Mouse (Mus musculus) left cerebral cortex, adult 2 months (tissue): ENCODE data around the gene Hnrnpul1. TPM values are rescaled to one million over a fixed set of nuclear protein-coding genes. Genes with fewer than 3 reads are reported as not detected.

Source experiments
- DNase-seq, 2 experiments: peaks; one replicate each; pipeline ENCODE4 v3.0.0; 2021 to 2022; ENCODE audit warnings: low spot score in 2 of 2, mixed read lengths in 1 of 2; ENCODE audit errors: extremely low spot score in 1 of 2
- H3K27ac ChIP-seq: fragments of 200-600 bp; 2 replicates; pipeline ENCODE4 v1.8.1; 2022
- H3K4me3 ChIP-seq: fragments of 200-600 bp; 2 replicates; pipeline ENCODE4 v1.8.1; 2022
- CTCF ChIP-seq: fragments of 200-600 bp; IDR thresholded peaks from 2 replicates; pipeline ENCODE4 v1.8.1; 2022; ENCODE audit warnings: antibody characterized with exemption, mild to moderate bottlenecking, moderate library complexity
- intact Hi-C: fragments of 180-260 bp; cut with DNase I; formaldehyde crosslinking; loops from one replicate; pipeline ENCODE4 v1.15.1; 2025
- total RNA-seq, 2 experiments: library from RNA; stranded (reverse); gene quantifications; 2 replicates each; pipeline ENCODE4 v1.2.3; 2021

The Hnrnpul1 gene
- total RNA-seq, 2 experiments from 2014 or later = 96.5 to 101 TPM

GRCm38 (mm10) chr7:25768229-25768628 lies 13.7 kb upstream of the Hnrnpul1 start:
- Histone ChIP-seq H3K27ac (no peak overlapping the region), H3K4me3 (no peak overlapping the region)
- no peak for DNase-seq
- intact Hi-C loops = loop anchor here (10.0 kb wide), 1 partner anchor 1357 kb away; no protein-coding TSS in a partner anchor
- TF ChIP-seq CTCF = no peak

GRCm38 (mm10) chr7:25766108-25766507 lies 11.6 kb upstream of the Hnrnpul1 start:
- no peak for DNase-seq
- no peak for TF ChIP-seq CTCF

GRCm38 (mm10) chr7:25764221-25764620 lies 9.7 kb upstream of the Hnrnpul1 start:
- intact Hi-C loops = loop anchor here (10.0 kb wide), 1 partner anchor 1361 kb away; no protein-coding TSS in a partner anchor
- no peak for DNase-seq
- no peak for TF ChIP-seq CTCF
- no peak overlapping the region for H3K27ac ChIP-seq
- no peak overlapping the region for H3K4me3 ChIP-seq

More at GRCm38 (mm10) chr7:25766108-25766507, 11.6 kb upstream of the Hnrnpul1 start:
- intact Hi-C loops = loop anchor here (10.0 kb wide), 1 partner anchor 1359 kb away; no protein-coding TSS in a partner anchor
- Histone ChIP-seq H3K4me3 (no peak overlapping the region), H3K27ac (no peak overlapping the region)

GRCm38 (mm10) chr7:25763678-25764077 lies 9.1 kb upstream of the Hnrnpul1 start:
- intact Hi-C loops = loop anchor here (10.0 kb wide), 1 partner anchor 1361 kb away; no protein-coding TSS in a partner anchor
- no peak for TF ChIP-seq CTCF
- H3K4me3 ChIP-seq = no peak overlapping the region
- DNase-seq = no peak
- H3K27ac ChIP-seq = no peak overlapping the region

- TF ChIP-seq CTCF = no peak
- no peak for DNase-seq
- Histone ChIP-seq H3K27ac (no peak overlapping the region), H3K4me3 (no peak overlapping the region)
- intact Hi-C loops = loop anchor here (10.0 kb wide), 1 partner anchor 1363 kb away; no protein-coding TSS in a partner anchor
Observed at GRCm38 (mm10) chr7:25761354-25761753, 6.8 kb upstream of the Hnrnpul1 start.

- peak overlapping the region; percentile 94 for H3K27ac ChIP-seq
Observed at GRCm38 (mm10) chr7:25756011-25756410, 1.5 kb upstream of the Hnrnpul1 start.

GRCm38 (mm10) chr7:25755468-25755833 lies 894 bp upstream of the Hnrnpul1 start:
- intact Hi-C loops = loop anchor here (10.0 kb wide), 1 partner anchor 1441 kb away; the partner anchor contains the start of gene Zfp94

More at GRCm38 (mm10) chr7:25756011-25756410, 1.5 kb upstream of the Hnrnpul1 start:
- peak; percentile 86 to 88 for DNase-seq
- peak; percentile 95 for TF ChIP-seq CTCF
- intact Hi-C loops = loop anchor here (1.0 to 10.0 kb wide), 3 partner anchors 49 to 1441 kb away; partner anchors contain the start of gene Zfp94
- H3K4me3 ChIP-seq = peak overlapping the region; percentile 98

GRCm38 (mm10) chr7:25754439-25754737 lies 169 bp downstream of the Hnrnpul1 start:
- Histone ChIP-seq H3K27ac (peak overlapping the region; percentile 94), H3K4me3 (peak overlapping the region; percentile 98)
- no peak for DNase-seq
- intact Hi-C loops = loop anchor here (5.0 to 10.0 kb wide), 2 partner anchors 37 to 1440 kb away; partner anchors contain the start of genes Ccdc97 and Zfp94
- TF ChIP-seq CTCF = no peak; the same call in none of the 2 replicates

More at GRCm38 (mm10) chr7:25755468-25755833, 894 bp upstream of the Hnrnpul1 start:
- Histone ChIP-seq H3K4me3 (peak overlapping the region; percentile 98), H3K27ac (peak overlapping the region; percentile 94)
- TF ChIP-seq CTCF = no peak
- DNase-seq = peak in 1 of 2 experiments; percentile 40

- no peak for TF ChIP-seq CTCF
- intact Hi-C loops = loop anchor here (5.0 to 10.0 kb wide), 2 partner anchors 37 to 1439 kb away; partner anchors contain the start of genes Ccdc97 and Zfp94
- peak overlapping the region; percentile 94 for H3K27ac ChIP-seq
- DNase-seq = no peak
- peak overlapping the region; percentile 98 for H3K4me3 ChIP-seq
Observed at GRCm38 (mm10) chr7:25753643-25754438, 716 bp downstream of the Hnrnpul1 start.

- intact Hi-C loops = loop anchor here (5.0 to 10.0 kb wide), 2 partner anchors 36 to 1438 kb away; partner anchors contain the start of genes Ccdc97 and Zfp94
- Histone ChIP-seq H3K4me3 (peak overlapping the region; percentile 98), H3K27ac (no peak overlapping the region)
- DNase-seq = no peak
- no peak for TF ChIP-seq CTCF
Observed at GRCm38 (mm10) chr7:25753076-25753475, 1.5 kb downstream of the Hnrnpul1 start.

- DNase-seq = no peak
- TF ChIP-seq CTCF = no peak
- Histone ChIP-seq H3K4me3 (no peak overlapping the region), H3K27ac (no peak overlapping the region)
- intact Hi-C loops = no loop called here
Observed at GRCm38 (mm10) chr7:25746844-25747243, 7.7 kb downstream of the Hnrnpul1 start.

- intact Hi-C loops = no loop called here
- DNase-seq = no peak
Observed at GRCm38 (mm10) chr7:25738277-25738676, 16.3 kb downstream of the Hnrnpul1 start.

More at GRCm38 (mm10) chr7:25738277-25738676, 16.3 kb downstream of the Hnrnpul1 start:
- no peak for TF ChIP-seq CTCF
- Histone ChIP-seq H3K4me3 (no peak overlapping the region), H3K27ac (no peak overlapping the region)
